Mouse (Mus musculus): ENCODE measurements around the gene Dazap1. TPM values are rescaled to one million over a fixed set of nuclear protein-coding genes. Genes with fewer than 3 reads are reported as not detected.

The Dazap1 gene
- polyA plus RNA-seq, 1 experiment, result 66.8 TPM

GRCm38 (mm10) chr10:80270734-80271181 is 9.5 kb downstream of the Dazap1 start:
- WGBS, result 40% methylated on average over 6 of the region's 6 CpGs
- DNase-seq (ENCODE audit: low read depth in 1 of 2, low spot score in 2 of 2), result no peak
- Histone ChIP-seq H3K27ac (ENCODE audit: insufficient read depth, low read length) (peak overlapping the region; percentile 45), H3K36me3 (ENCODE audit: control insufficient read depth, insufficient read depth, low read length) (peaks cover 9% of the 10 kb centered on the region; the same call in 1 of the 2 replicates), H3K4me3 (ENCODE audit: extremely low read depth, insufficient read depth, insufficient read length) (no peak overlapping the region), H3K27me3 (ENCODE audit: control insufficient read depth, insufficient read depth, low read length) (no peaks in the 10 kb centered on the region), H3K4me1 (ENCODE audit: control insufficient read depth, insufficient read depth, insufficient read length) (peaks cover 34% of the 10 kb centered on the region; the same call in 1 of the 2 replicates)
- TF ChIP-seq CTCF (IDR thresholded peaks at IDR 0.05; ENCODE audit: extremely low read depth, insufficient read depth, insufficient read length, insufficient replicate concordance) (no peak), POLR2A (IDR thresholded peaks at IDR 0.05; ENCODE audit: low read depth, low read length) (no peak)

- DNase-seq (ENCODE audit: low read depth in 1 of 2, low spot score in 2 of 2), result no peak
- WGBS, result 20% methylated on average over 5 of the region's 5 CpGs
- no peak overlapping the region for H3K4me3 ChIP-seq (ENCODE audit: extremely low read depth, insufficient read depth, insufficient read length)
These were observed 10.0 kb downstream of the Dazap1 start for GRCm38 (mm10) chr10:80271186-80271843.

GRCm38 (mm10) chr10:80271870-80272585 is 10.7 kb downstream of the Dazap1 start:
- peaks cover 17% of the 10 kb centered on the region for H3K36me3 ChIP-seq (ENCODE audit: control insufficient read depth, insufficient read depth, low read length)
- 68% methylated on average over 8 of the region's 8 CpGs for WGBS
- peaks cover 34% of the 10 kb centered on the region; the same call in 1 of the 2 replicates for H3K4me1 ChIP-seq (ENCODE audit: control insufficient read depth, insufficient read depth, insufficient read length)
- TF ChIP-seq CTCF (IDR thresholded peaks at IDR 0.05; ENCODE audit: extremely low read depth, insufficient read depth, insufficient read length, insufficient replicate concordance), result no peak
- TF ChIP-seq POLR2A (IDR thresholded peaks at IDR 0.05; ENCODE audit: low read depth, low read length), result no peak
- peak overlapping the region; percentile 45 for H3K27ac ChIP-seq (ENCODE audit: insufficient read depth, low read length)
- no peaks in the 10 kb centered on the region for H3K27me3 ChIP-seq (ENCODE audit: control insufficient read depth, insufficient read depth, low read length)
- DNase-seq (ENCODE audit: low read depth in 1 of 2, low spot score in 2 of 2), result no peak
- H3K4me3 ChIP-seq (ENCODE audit: extremely low read depth, insufficient read depth, insufficient read length), result no peak overlapping the region

More at GRCm38 (mm10) chr10:80271186-80271843, 10.0 kb downstream of the Dazap1 start:
- Histone ChIP-seq H3K27me3 (ENCODE audit: control insufficient read depth, insufficient read depth, low read length) (no peaks in the 10 kb centered on the region), H3K4me1 (ENCODE audit: control insufficient read depth, insufficient read depth, insufficient read length) (peaks cover 34% of the 10 kb centered on the region; the same call in 1 of the 2 replicates), H3K36me3 (ENCODE audit: control insufficient read depth, insufficient read depth, low read length) (peaks cover 12% of the 10 kb centered on the region; the same call in 1 of the 2 replicates), H3K27ac (ENCODE audit: insufficient read depth, low read length) (peak overlapping the region; percentile 45)
- TF ChIP-seq POLR2A (IDR thresholded peaks at IDR 0.05; ENCODE audit: low read depth, low read length) (no peak), CTCF (IDR thresholded peaks at IDR 0.05; ENCODE audit: extremely low read depth, insufficient read depth, insufficient read length, insufficient replicate concordance) (no peak)

GRCm38 (mm10) chr10:80273847-80274246 is 12.6 kb downstream of the Dazap1 start:
- 84% methylated on average over 3 of the region's 3 CpGs for WGBS
- no peak overlapping the region for H3K4me3 ChIP-seq (ENCODE audit: extremely low read depth, insufficient read depth, insufficient read length)
- no peak for DNase-seq (ENCODE audit: low read depth in 1 of 2, low spot score in 2 of 2)

GRCm38 (mm10) chr10:80276238-80276637 is 15.0 kb downstream of the Dazap1 start:
- Histone ChIP-seq H3K27me3 (ENCODE audit: control insufficient read depth, insufficient read depth, low read length) (no peaks in the 10 kb centered on the region), H3K4me1 (ENCODE audit: control insufficient read depth, insufficient read depth, insufficient read length) (peaks cover 11% of the 10 kb centered on the region; the same call in 1 of the 2 replicates), H3K27ac (ENCODE audit: insufficient read depth, low read length) (no peak overlapping the region), H3K36me3 (ENCODE audit: control insufficient read depth, insufficient read depth, low read length) (peaks cover 50% of the 10 kb centered on the region), H3K4me3 (ENCODE audit: extremely low read depth, insufficient read depth, insufficient read length) (no peak overlapping the region)
- TF ChIP-seq POLR2A (IDR thresholded peaks at IDR 0.05; ENCODE audit: low read depth, low read length), result no peak
- TF ChIP-seq CTCF (IDR thresholded peaks at IDR 0.05; ENCODE audit: extremely low read depth, insufficient read depth, insufficient read length, insufficient replicate concordance), result no peak
- no peak for DNase-seq (ENCODE audit: low read depth in 1 of 2, low spot score in 2 of 2)
- 90% methylated on average over 5 of the region's 5 CpGs for WGBS

More at GRCm38 (mm10) chr10:80273847-80274246, 12.6 kb downstream of the Dazap1 start:
- no peak for TF ChIP-seq CTCF (IDR thresholded peaks at IDR 0.05; ENCODE audit: extremely low read depth, insufficient read depth, insufficient read length, insufficient replicate concordance)
- TF ChIP-seq POLR2A (IDR thresholded peaks at IDR 0.05; ENCODE audit: low read depth, low read length), result no peak
- peaks cover 34% of the 10 kb centered on the region for H3K36me3 ChIP-seq (ENCODE audit: control insufficient read depth, insufficient read depth, low read length)
- no peaks in the 10 kb centered on the region for H3K27me3 ChIP-seq (ENCODE audit: control insufficient read depth, insufficient read depth, low read length)
- H3K27ac ChIP-seq (ENCODE audit: insufficient read depth, low read length), result no peak overlapping the region
- peaks cover 25% of the 10 kb centered on the region; the same call in 1 of the 2 replicates for H3K4me1 ChIP-seq (ENCODE audit: control insufficient read depth, insufficient read depth, insufficient read length)

- no peaks in the 10 kb centered on the region for H3K27me3 ChIP-seq (ENCODE audit: control insufficient read depth, insufficient read depth, low read length)
- no peak overlapping the region for H3K4me3 ChIP-seq (ENCODE audit: extremely low read depth, insufficient read depth, insufficient read length)
- DNase-seq (ENCODE audit: low read depth in 1 of 2, low spot score in 2 of 2), result no peak
- TF ChIP-seq POLR2A (IDR thresholded peaks at IDR 0.05; ENCODE audit: low read depth, low read length), result no peak
- no peak for TF ChIP-seq CTCF (IDR thresholded peaks at IDR 0.05; ENCODE audit: extremely low read depth, insufficient read depth, insufficient read length, insufficient replicate concordance)
- no peak overlapping the region for H3K27ac ChIP-seq (ENCODE audit: insufficient read depth, low read length)
- 95% methylated on average over 9 of the region's 9 CpGs for WGBS
- H3K4me1 ChIP-seq (ENCODE audit: control insufficient read depth, insufficient read depth, insufficient read length), result no peaks in the 10 kb centered on the region; the same call in 1 of the 2 replicates
- H3K36me3 ChIP-seq (ENCODE audit: control insufficient read depth, insufficient read depth, low read length), result peaks cover 58% of the 10 kb centered on the region
These were observed 17.1 kb downstream of the Dazap1 start for GRCm38 (mm10) chr10:80278390-80278789.

Data from spleen, adult 2 months (tissue).